Mouse (Mus musculus) left cerebral cortex, adult 9 months (tissue): ENCODE data around the gene Abhd17a.

Experiments
- DNase-seq, 2 experiments: peaks; one replicate each; pipeline ENCODE4 v3.0.0; 2022; ENCODE audit warnings: low spot score in 2 of 2

The Abhd17a gene

GRCm38 (mm10) chr10:80548428-80549006 is 41.6 kb downstream of the Abhd17a start:
- no peak for DNase-seq

- DNase-seq: no peak
These were observed 42.6 kb downstream of the Abhd17a start for GRCm38 (mm10) chr10:80547539-80547938.

- no peak for DNase-seq
These were observed 43.2 kb downstream of the Abhd17a start for GRCm38 (mm10) chr10:80546945-80547344.

GRCm38 (mm10) chr10:80545590-80545989 is 44.6 kb downstream of the Abhd17a start:
- no peak for DNase-seq

- DNase-seq: peak in 1 of 2 experiments; percentile 20
These were observed 46.3 kb downstream of the Abhd17a start for GRCm38 (mm10) chr10:80543873-80544272.

GRCm38 (mm10) chr10:80539493-80539892 is 50.6 kb downstream of the Abhd17a start:
- DNase-seq: no peak

GRCm38 (mm10) chr10:80538710-80539394 is 51.3 kb downstream of the Abhd17a start, which contains the start of gene Atp8b3:
TSS of gene Atp8b3 (minus strand) at chr10:80539124.
- DNase-seq: peak in 1 of 2 experiments; percentile 35

GRCm38 (mm10) chr10:80538180-80538579 is 52.0 kb downstream of the Abhd17a start:
- no peak for DNase-seq

- no peak for DNase-seq
These were observed 54.4 kb downstream of the Abhd17a start for GRCm38 (mm10) chr10:80535711-80536110.

- no peak for DNase-seq
These were observed 55.1 kb downstream of the Abhd17a start for GRCm38 (mm10) chr10:80535071-80535470.

GRCm38 (mm10) chr10:80533704-80534103 is 56.4 kb downstream of the Abhd17a start:
- no peak for DNase-seq
